Mouse (Mus musculus) limb, embryonic 14.5 days (tissue): ENCODE results near the gene Ppm1e. TPM values are rescaled to one million over a fixed set of nuclear protein-coding genes. Genes with fewer than 3 reads are reported as not detected.

Experiments used
- ATAC-seq: fragments of 200-750 bp; cut with Nextera tagmentation; 2 replicates; pipeline ENCODE4 v1.8.0; 2017; ENCODE audit warnings: low read depth, moderate number of reproducible peaks, moderate TSS enrichment; ENCODE audit not compliant: low FRiP score
- DNase-seq: peaks from one replicate; pipeline ENCODE4 v3.0.0-alpha.2; 2015; ENCODE audit warnings: low spot score
- H3K27ac ChIP-seq: fragments of 300-500 bp; sonication (generic); replicated peaks from 2 replicates; pipeline ENCODE4 v1.5.1; 2014; ENCODE audit warnings: low read depth, mild to moderate bottlenecking, low read length, moderate library complexity, mixed read lengths
- H3K27me3 ChIP-seq: fragments of 300-500 bp; sonication (generic); 2 replicates; pipeline ENCODE4 v1.6.1; 2014; ENCODE audit warnings: low read length, mixed read lengths; ENCODE audit not compliant: control insufficient read depth, insufficient read depth
- H3K36me3 ChIP-seq: fragments of 300-500 bp; sonication (generic); 2 replicates; pipeline ENCODE4 v1.6.1; 2014; ENCODE audit warnings: mild to moderate bottlenecking, low read length, moderate library complexity, mixed read lengths; ENCODE audit not compliant: control insufficient read depth, insufficient read depth
- H3K4me1 ChIP-seq: fragments of 300-500 bp; sonication (generic); 2 replicates; pipeline ENCODE4 v1.6.1; 2014; ENCODE audit warnings: antibody characterized with exemption, low read length, mixed read lengths; ENCODE audit not compliant: control insufficient read depth, insufficient read depth
- H3K4me2 ChIP-seq: fragments of 300-500 bp; sonication (generic); replicated peaks from 2 replicates; pipeline ENCODE4 v1.6.1; 2014; ENCODE audit warnings: low read depth, mild to moderate bottlenecking, low read length, moderate library complexity; ENCODE audit not compliant: severe bottlenecking
- H3K4me3 ChIP-seq: fragments of 300-500 bp; sonication (generic); replicated peaks from 2 replicates; pipeline ENCODE4 v1.5.1; 2014; ENCODE audit warnings: low read length
- H3K9ac ChIP-seq: fragments of 300-500 bp; sonication (generic); 2 replicates; pipeline ENCODE4 v1.6.1; 2014; ENCODE audit warnings: mild to moderate bottlenecking, low read depth, low read length, moderate library complexity; ENCODE audit not compliant: severe bottlenecking
- H3K9me3 ChIP-seq: fragments of 300-500 bp; sonication (generic); 2 replicates; pipeline ENCODE4 v1.6.1; 2016; ENCODE audit warnings: low read length; ENCODE audit not compliant: control insufficient read depth
- POLR2A ChIP-seq: fragments of 200-500 bp; IDR thresholded peaks from 2 replicates; pipeline ENCODE4 v1.8.0; 2012; ENCODE audit warnings: inconsistent platforms, mild to moderate bottlenecking, moderate library complexity, borderline replicate concordance; ENCODE audit not compliant: insufficient read depth, insufficient read length; ENCODE audit errors: extremely low read depth
- WGBS: fragments of 180-500 bp; shearing (Covaris S2); extraction: QIAGEN DNeasy Blood & Tissue Kit; methylation state at CpG from one replicate; pipeline ENCODE4 v1.1.7; 2014; 5-methylcytosine and 5-hydroxymethylcytosine counted together
- polyA plus RNA-seq, 2 experiments: library from polyadenylated mRNA; depleted of rRNA in 1 of 2; stranded (reverse) in 1 of 2; unstranded in 1 of 2; fragments of >200 nt; fragmentation: Nextera tagmentation in 1 of 2; extraction: Ambion mirVana in 1 of 2; gene quantifications; 2 replicates each; pipeline versions ENCODE4 v1.2.1 to v1.2.3; 2012 to 2014

The Ppm1e gene
- polyA plus RNA-seq, 2 experiments = 2.6 to 3.1 TPM

GRCm38 (mm10) chr11:87275420-87276048 is 83.3 kb downstream of the Ppm1e start:
- Histone ChIP-seq H3K36me3 (no peaks in the 10 kb centered on the region), H3K4me3 (no peak overlapping the region), H3K27ac (no peak overlapping the region), H3K9ac (no peak overlapping the region), H3K9me3 (no peaks in the 10 kb centered on the region), H3K4me2 (no peak overlapping the region), H3K4me1 (peaks cover 5% of the 10 kb centered on the region; the same call in 1 of the 2 replicates), H3K27me3 (no peaks in the 10 kb centered on the region)
- no peak for ATAC-seq
- TF ChIP-seq POLR2A = no peak
- DNase-seq = no peak
- WGBS = 89% methylated on average over 7 of the region's 7 CpGs

- WGBS = 86% methylated on average over 5 of the region's 5 CpGs
- no peak overlapping the region for H3K4me3 ChIP-seq
- H3K9me3 ChIP-seq = no peaks in the 10 kb centered on the region
- ATAC-seq = no peak
- no peak overlapping the region for H3K27ac ChIP-seq
- H3K4me1 ChIP-seq = peaks cover 5% of the 10 kb centered on the region; the same call in 1 of the 2 replicates
- H3K27me3 ChIP-seq = no peaks in the 10 kb centered on the region
- no peak overlapping the region for H3K4me2 ChIP-seq
- DNase-seq = no peak
- TF ChIP-seq POLR2A = no peak
- no peaks in the 10 kb centered on the region for H3K36me3 ChIP-seq
- H3K9ac ChIP-seq = no peak overlapping the region
These were observed 86.1 kb downstream of the Ppm1e start for GRCm38 (mm10) chr11:87272725-87273124.

GRCm38 (mm10) chr11:87271479-87271878 is 87.3 kb downstream of the Ppm1e start:
- Histone ChIP-seq H3K4me2 (no peak overlapping the region), H3K36me3 (no peaks in the 10 kb centered on the region), H3K9ac (no peak overlapping the region), H3K4me3 (no peak overlapping the region), H3K27me3 (no peaks in the 10 kb centered on the region), H3K9me3 (no peaks in the 10 kb centered on the region), H3K4me1 (peaks cover 5% of the 10 kb centered on the region; the same call in 1 of the 2 replicates), H3K27ac (no peak overlapping the region)
- no peak for TF ChIP-seq POLR2A
- DNase-seq = no peak
- 90% methylated on average over 1 of the region's 1 CpGs for WGBS
- no peak for ATAC-seq

GRCm38 (mm10) chr11:87270958-87271357 is 87.9 kb downstream of the Ppm1e start:
- Histone ChIP-seq H3K36me3 (no peaks in the 10 kb centered on the region), H3K9me3 (no peaks in the 10 kb centered on the region), H3K9ac (no peak overlapping the region), H3K27me3 (no peaks in the 10 kb centered on the region), H3K4me2 (no peak overlapping the region), H3K27ac (0 out of 2 replicates have a peak overlapping the region, but pooled peaks have one; percentile 61), H3K4me3 (no peak overlapping the region), H3K4me1 (peaks cover 5% of the 10 kb centered on the region; the same call in 1 of the 2 replicates)
- WGBS = 27% methylated on average over 2 of the region's 2 CpGs
- TF ChIP-seq POLR2A = no peak
- ATAC-seq (no peak), DNase-seq (peak; percentile 31)

GRCm38 (mm10) chr11:87270446-87270845 is 88.4 kb downstream of the Ppm1e start:
- WGBS = 53% methylated on average over 4 of the region's 4 CpGs
- Histone ChIP-seq H3K27me3 (no peaks in the 10 kb centered on the region), H3K9ac (no peak overlapping the region), H3K27ac (peak overlapping the region; percentile 61; the same call in 1 of the 2 replicates), H3K4me3 (no peak overlapping the region), H3K4me2 (no peak overlapping the region), H3K4me1 (peaks cover 5% of the 10 kb centered on the region; the same call in 1 of the 2 replicates), H3K36me3 (no peaks in the 10 kb centered on the region), H3K9me3 (no peaks in the 10 kb centered on the region)
- no peak for TF ChIP-seq POLR2A
- DNase-seq (no peak), ATAC-seq (no peak)
